Mouse (Mus musculus) heart, embryonic 13.5 days (tissue): ENCODE data around the gene Sstr4. TPM values are rescaled to one million over a fixed set of nuclear protein-coding genes. Genes with fewer than 3 reads are reported as not detected.

Source experiments
- ATAC-seq: fragments of 200-750 bp; cut with Nextera tagmentation; 2 replicates; pipeline ENCODE4 v1.8.0; 2017; ENCODE audit warnings: moderate TSS enrichment; ENCODE audit not compliant: insufficient number of reproducible peaks, low FRiP score, low TSS enrichment; ENCODE audit errors: extremely low read depth
- H3K27ac ChIP-seq: fragments of 300-500 bp; sonication (generic); replicated peaks from 2 replicates; pipeline ENCODE4 v1.5.1; 2015; ENCODE audit warnings: moderate library complexity, mild to moderate bottlenecking, inconsistent platforms
- H3K27me3 ChIP-seq: fragments of 300-500 bp; sonication (generic); replicated peaks from 2 replicates; pipeline ENCODE4 v1.6.1; 2015; ENCODE audit warnings: mild to moderate bottlenecking, inconsistent platforms
- H3K36me3 ChIP-seq: fragments of 300-500 bp; sonication (generic); 2 replicates; pipeline ENCODE4 v1.6.1; 2015; ENCODE audit warnings: mild to moderate bottlenecking, inconsistent platforms
- H3K4me1 ChIP-seq: fragments of 300-500 bp; sonication (generic); 2 replicates; pipeline ENCODE4 v1.6.1; 2015; ENCODE audit warnings: inconsistent platforms
- H3K4me2 ChIP-seq: fragments of 300-500 bp; sonication (generic); 2 replicates; pipeline ENCODE4 v1.6.1; 2015; ENCODE audit warnings: inconsistent platforms, mild to moderate bottlenecking, moderate library complexity
- H3K4me3 ChIP-seq: fragments of 300-500 bp; sonication (generic); 2 replicates; pipeline ENCODE4 v1.5.1; 2015; ENCODE audit warnings: moderate library complexity, mild to moderate bottlenecking, inconsistent platforms
- H3K9ac ChIP-seq: fragments of 300-500 bp; sonication (generic); 2 replicates; pipeline ENCODE4 v1.6.1; 2015; ENCODE audit warnings: inconsistent platforms, mild to moderate bottlenecking, moderate library complexity
- H3K9me3 ChIP-seq: fragments of 300-500 bp; sonication (generic); 2 replicates; pipeline ENCODE4 v1.6.1; 2016; ENCODE audit warnings: inconsistent platforms
- WGBS: fragments of 180-500 bp; shearing (Covaris S2); methylation state at CpG from one replicate; pipeline ENCODE4 v1.1.7; 2015; ENCODE audit warnings: mixed read lengths; 5-methylcytosine and 5-hydroxymethylcytosine counted together
- polyA plus RNA-seq: library from polyadenylated mRNA; unstranded; fragments of >200 nt; fragmentation: Nextera tagmentation; extraction: Ambion mirVana; gene quantifications from 2 replicates; pipeline ENCODE4 v1.2.1, GENCODE M21; 2015

Gene Sstr4
- polyA plus RNA-seq, 1 experiment from 2014 or later, result 1.3 TPM

GRCm38 (mm10) chr2:148409141-148409540 is 14.0 kb downstream of the Sstr4 start:
- peak overlapping the region; percentile 74 for H3K4me2 ChIP-seq
- WGBS, result 17% methylated on average over 9 of the region's 9 CpGs
- H3K27ac ChIP-seq, result no peak overlapping the region
- peak; percentile 34; the same call in 1 of the 2 replicates for ATAC-seq
- peaks cover 3% of the 10 kb centered on the region; the same call in 1 of the 2 replicates for H3K9me3 ChIP-seq
- H3K27me3 ChIP-seq, result peaks cover 40% of the 10 kb centered on the region
- H3K36me3 ChIP-seq, result no peaks in the 10 kb centered on the region
- 0 out of 2 replicates have a peak overlapping the region, but pooled peaks have one; percentile 40 for H3K9ac ChIP-seq
- H3K4me3 ChIP-seq, result no peak overlapping the region
- peaks cover 29% of the 10 kb centered on the region for H3K4me1 ChIP-seq

- 83% methylated on average over 1 of the region's 1 CpGs for WGBS
- H3K9ac ChIP-seq, result no peak overlapping the region
- no peak overlapping the region for H3K27ac ChIP-seq
- H3K27me3 ChIP-seq, result peaks cover 37% of the 10 kb centered on the region
- ATAC-seq, result no peak
- peaks cover 29% of the 10 kb centered on the region for H3K4me1 ChIP-seq
- peaks cover 3% of the 10 kb centered on the region; the same call in 1 of the 2 replicates for H3K9me3 ChIP-seq
- H3K4me3 ChIP-seq, result no peak overlapping the region
- H3K36me3 ChIP-seq, result no peaks in the 10 kb centered on the region
- H3K4me2 ChIP-seq, result no peak overlapping the region
These were observed 14.7 kb downstream of the Sstr4 start for GRCm38 (mm10) chr2:148409821-148410220.

DNA sequence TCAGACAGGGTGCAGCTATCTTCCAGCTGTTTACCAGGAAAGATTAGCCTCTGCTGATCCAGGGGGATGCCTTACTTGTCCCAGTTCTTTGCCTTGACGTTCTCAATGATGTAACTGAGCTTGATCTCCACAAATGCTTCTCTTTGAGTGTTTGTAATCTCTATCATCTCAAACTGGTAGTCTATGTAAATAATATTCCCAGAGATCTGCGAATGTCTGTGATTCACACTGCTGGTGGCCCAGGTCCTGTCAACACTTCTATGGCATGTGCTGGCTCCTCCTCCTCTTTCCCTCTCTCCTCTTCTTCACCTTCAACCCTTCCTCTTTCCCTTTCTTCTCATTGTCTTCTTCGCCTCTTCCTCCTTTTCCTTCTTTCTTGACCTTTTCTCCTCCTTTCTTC is 24.0 kb downstream of the Sstr4 start:
- WGBS, result 57% methylated on average over 3 of the region's 3 CpGs

DNA sequence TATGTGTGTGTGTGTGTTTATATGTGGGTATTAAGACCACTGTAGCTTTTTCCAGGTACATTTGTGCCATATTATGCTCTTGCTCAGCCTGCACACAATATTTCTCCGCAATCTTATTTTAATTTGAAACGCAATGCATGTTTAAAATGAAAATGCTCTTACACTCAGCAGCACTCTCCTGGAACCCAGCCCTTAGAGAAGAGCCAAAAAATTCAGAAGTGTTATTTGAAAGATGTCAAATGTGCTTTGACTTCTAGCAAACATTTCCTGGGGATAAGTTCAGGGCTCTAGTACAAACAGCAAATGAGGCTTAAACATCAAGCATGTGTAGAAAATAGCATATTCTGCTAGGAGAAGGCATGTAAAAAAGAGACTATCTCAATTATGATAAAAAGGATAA is 24.6 kb downstream of the Sstr4 start:
- H3K27me3 ChIP-seq, result no peaks in the 10 kb centered on the region
- H3K4me3 ChIP-seq, result no peak overlapping the region
- H3K36me3 ChIP-seq, result no peaks in the 10 kb centered on the region
- H3K4me1 ChIP-seq, result no peaks in the 10 kb centered on the region
- H3K9ac ChIP-seq, result no peak overlapping the region
- no peak overlapping the region for H3K27ac ChIP-seq
- no peak overlapping the region for H3K4me2 ChIP-seq
- no peak for ATAC-seq
- WGBS, result 79% methylated on average over 2 of the region's 2 CpGs
- H3K9me3 ChIP-seq, result no peaks in the 10 kb centered on the region

More for the DNA sequence above, 24.0 kb downstream of the Sstr4 start:
- no peaks in the 10 kb centered on the region for H3K27me3 ChIP-seq
- no peak overlapping the region for H3K9ac ChIP-seq
- H3K36me3 ChIP-seq, result no peaks in the 10 kb centered on the region
- no peaks in the 10 kb centered on the region for H3K4me1 ChIP-seq
- H3K9me3 ChIP-seq, result no peaks in the 10 kb centered on the region
- ATAC-seq, result no peak
- H3K27ac ChIP-seq, result no peak overlapping the region
- H3K4me3 ChIP-seq, result no peak overlapping the region
- no peak overlapping the region for H3K4me2 ChIP-seq

GRCm38 (mm10) chr2:148421112-148421511 is 26.0 kb downstream of the Sstr4 start:
- Histone ChIP-seq H3K9me3 (no peaks in the 10 kb centered on the region), H3K27ac (no peak overlapping the region), H3K4me3 (no peak overlapping the region), H3K36me3 (no peaks in the 10 kb centered on the region), H3K27me3 (no peaks in the 10 kb centered on the region), H3K4me2 (no peak overlapping the region), H3K9ac (no peak overlapping the region), H3K4me1 (no peaks in the 10 kb centered on the region)
- WGBS, result 20% methylated on average over 1 of the region's 1 CpGs
- no peak for ATAC-seq

- H3K27ac ChIP-seq, result no peak overlapping the region
- no peaks in the 10 kb centered on the region for H3K9me3 ChIP-seq
- no peak overlapping the region for H3K4me3 ChIP-seq
- H3K4me1 ChIP-seq, result no peaks in the 10 kb centered on the region
- no peak overlapping the region for H3K9ac ChIP-seq
- ATAC-seq, result no peak
- no peaks in the 10 kb centered on the region for H3K27me3 ChIP-seq
- H3K36me3 ChIP-seq, result no peaks in the 10 kb centered on the region
- no peak overlapping the region for H3K4me2 ChIP-seq
- 71% methylated on average over 1 of the region's 1 CpGs for WGBS
These were observed 26.6 kb downstream of the Sstr4 start for GRCm38 (mm10) chr2:148421706-148422105.

- Histone ChIP-seq H3K27ac (no peak overlapping the region), H3K9ac (no peak overlapping the region), H3K9me3 (no peaks in the 10 kb centered on the region), H3K4me1 (no peaks in the 10 kb centered on the region), H3K36me3 (no peaks in the 10 kb centered on the region), H3K4me3 (no peak overlapping the region), H3K27me3 (no peaks in the 10 kb centered on the region), H3K4me2 (no peak overlapping the region)
- WGBS, result 64% methylated on average over 5 of the region's 5 CpGs
- no peak for ATAC-seq
These were observed 30.7 kb downstream of the Sstr4 start for GRCm38 (mm10) chr2:148425709-148426382.

- Histone ChIP-seq H3K36me3 (no peaks in the 10 kb centered on the region), H3K9me3 (no peaks in the 10 kb centered on the region), H3K4me2 (no peak overlapping the region), H3K9ac (no peak overlapping the region), H3K4me3 (no peak overlapping the region), H3K27me3 (no peaks in the 10 kb centered on the region), H3K4me1 (no peaks in the 10 kb centered on the region), H3K27ac (no peak overlapping the region)
- ATAC-seq, result no peak
- 73% methylated on average over 3 of the region's 3 CpGs for WGBS
These were observed 32.4 kb downstream of the Sstr4 start for GRCm38 (mm10) chr2:148427553-148427952.

- Histone ChIP-seq H3K4me1 (no peaks in the 10 kb centered on the region), H3K36me3 (no peaks in the 10 kb centered on the region), H3K27me3 (no peaks in the 10 kb centered on the region), H3K4me3 (no peak overlapping the region), H3K4me2 (no peak overlapping the region), H3K27ac (no peak overlapping the region), H3K9me3 (no peaks in the 10 kb centered on the region), H3K9ac (no peak overlapping the region)
- WGBS, result 71% methylated on average over 3 of the region's 3 CpGs
- no peak for ATAC-seq
These were observed 33.4 kb downstream of the Sstr4 start for GRCm38 (mm10) chr2:148428523-148428922.

GRCm38 (mm10) chr2:148429001-148429505 is 33.9 kb downstream of the Sstr4 start:
- Histone ChIP-seq H3K36me3 (no peaks in the 10 kb centered on the region), H3K9me3 (no peaks in the 10 kb centered on the region), H3K9ac (no peak overlapping the region), H3K27ac (no peak overlapping the region), H3K27me3 (no peaks in the 10 kb centered on the region), H3K4me2 (no peak overlapping the region), H3K4me3 (no peak overlapping the region), H3K4me1 (no peaks in the 10 kb centered on the region)
- no peak for ATAC-seq

GRCm38 (mm10) chr2:148430941-148431340 is 35.8 kb downstream of the Sstr4 start:
- no peak overlapping the region for H3K4me2 ChIP-seq
- ATAC-seq, result no peak
- no peak overlapping the region for H3K27ac ChIP-seq
- no peaks in the 10 kb centered on the region for H3K4me1 ChIP-seq
- no peaks in the 10 kb centered on the region for H3K9me3 ChIP-seq
- H3K4me3 ChIP-seq, result no peak overlapping the region
- no peaks in the 10 kb centered on the region for H3K27me3 ChIP-seq
- H3K36me3 ChIP-seq, result no peaks in the 10 kb centered on the region
- H3K9ac ChIP-seq, result no peak overlapping the region
- 70% methylated on average over 4 of the region's 4 CpGs for WGBS

- Histone ChIP-seq H3K4me1 (no peaks in the 10 kb centered on the region), H3K9ac (no peak overlapping the region), H3K4me3 (no peak overlapping the region), H3K4me2 (no peak overlapping the region), H3K9me3 (no peaks in the 10 kb centered on the region), H3K36me3 (no peaks in the 10 kb centered on the region), H3K27me3 (no peaks in the 10 kb centered on the region), H3K27ac (no peak overlapping the region)
- 35% methylated on average over 2 of the region's 2 CpGs for WGBS
- ATAC-seq, result no peak
These were observed 37.2 kb downstream of the Sstr4 start for GRCm38 (mm10) chr2:148432346-148432745.
